Mouse (Mus musculus) ES-Bruce4 (cell line): ENCODE measurements around the gene Olfr1054.
"Not testable (repeated sequence)": the region's sequence is repeated elsewhere in the genome, so short reads cannot be mapped to it uniquely, and the experiment has no call there.

Experiments used
- CTCF ChIP-seq: IDR thresholded peaks from one replicate; pipeline ENCODE4 v1.8.1; 2011; ENCODE audit warnings: low read depth, low read length
- POLR2A ChIP-seq: IDR thresholded peaks from one replicate; pipeline ENCODE4 v1.8.1; 2011; ENCODE audit warnings: low read length; ENCODE audit not compliant: insufficient read depth

- not testable (repeated sequence) for TF ChIP-seq CTCF, POLR2A
These were observed 31.1 kb upstream of the Olfr1054 start for GRCm38 (mm10) chr2:86366342-86366741.
